Mouse (Mus musculus) thymus, postnatal 14 days (tissue): ENCODE data around the gene Emc3.

Source experiments
- DNase-seq: peaks from one replicate; pipeline ENCODE4 v3.0.0; 2021

Gene Emc3

GRCm38 (mm10) chr6:113530932-113531839 is at the start of gene Emc3, which contains the start of gene Fancd2:
TSS of gene Emc3 (minus strand) at chr6:113531652.
TSS of gene Fancd2 (plus strand) at chr6:113531682.
- peak; percentile 94 for DNase-seq

GRCm38 (mm10) chr6:113579306-113579705 is 47.9 kb upstream of the Emc3 start:
- no peak for DNase-seq

- DNase-seq = no peak
Observed at GRCm38 (mm10) chr6:113576044-113576443, 44.6 kb upstream of the Emc3 start.

DNA sequence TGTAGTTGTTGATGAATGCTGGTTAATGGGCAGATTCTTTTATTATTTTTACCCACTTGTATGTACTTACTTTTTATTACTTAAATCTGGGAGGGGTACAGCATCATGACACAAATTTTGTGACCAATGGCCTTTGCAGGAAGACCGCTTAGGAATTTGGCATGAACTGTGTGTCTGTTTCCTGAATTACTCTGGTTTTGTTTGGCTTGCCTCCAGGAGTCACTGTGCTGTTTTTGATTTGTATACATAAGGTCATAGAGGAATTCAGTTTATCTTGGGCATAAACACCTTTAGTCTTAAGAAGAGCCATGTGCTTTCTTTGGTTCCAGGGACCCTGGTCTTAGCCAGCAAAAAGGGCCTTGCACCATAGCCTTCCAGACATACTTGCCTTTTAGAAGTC is 33.1 kb upstream of the Emc3 start:
- no peak for DNase-seq

GRCm38 (mm10) chr6:113559736-113560135 is 28.3 kb upstream of the Emc3 start:
- DNase-seq = no peak

DNA sequence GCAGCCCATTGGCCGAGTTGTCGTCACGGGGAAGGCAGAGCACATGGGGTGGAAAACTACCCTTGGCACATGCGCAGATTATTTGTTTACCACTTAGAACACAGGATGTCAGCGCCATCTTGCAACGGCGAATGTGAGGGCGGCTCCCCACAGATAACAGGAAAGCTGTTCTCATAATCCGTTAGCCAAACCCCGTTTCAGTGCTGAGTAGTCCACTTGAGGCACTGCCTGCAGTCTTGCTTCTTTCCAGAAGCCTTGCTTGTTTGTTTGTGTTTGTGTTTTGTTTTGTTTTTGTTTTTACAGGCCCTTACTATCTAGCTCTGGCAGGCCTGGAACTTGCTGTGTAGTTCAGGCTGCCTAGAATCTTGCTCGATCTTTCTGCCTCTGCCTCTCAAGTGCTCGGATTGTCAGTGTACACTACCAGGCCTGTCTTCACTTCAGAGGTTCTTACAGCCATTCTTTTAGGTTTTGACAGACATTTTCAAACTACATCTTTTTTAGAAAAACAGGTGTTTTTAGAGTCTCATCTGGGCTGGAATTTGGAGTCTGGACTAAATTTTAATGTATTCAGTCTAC is 12.5 kb upstream of the Emc3 start:
- no peak for DNase-seq

DNA sequence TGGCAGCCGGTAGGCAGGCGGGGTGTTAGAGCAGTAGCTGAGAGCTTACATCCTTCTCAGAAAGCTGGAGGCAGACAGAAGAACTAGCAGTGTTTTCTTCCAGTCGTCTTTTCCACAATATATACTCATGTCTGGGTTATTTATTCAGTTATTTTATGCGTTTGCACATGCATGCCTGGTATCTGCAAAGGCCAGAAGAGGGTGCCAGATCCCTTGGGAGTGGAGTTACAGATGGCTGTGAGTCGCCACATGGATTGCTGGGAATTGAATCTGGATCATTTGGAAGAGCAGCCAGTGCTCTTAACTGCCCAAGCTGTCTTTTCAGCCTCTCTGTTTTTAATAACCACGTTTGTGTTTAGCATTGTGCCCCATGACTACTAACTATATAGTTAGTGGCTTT is 10.2 kb upstream of the Emc3 start:
- no peak for DNase-seq

DNA sequence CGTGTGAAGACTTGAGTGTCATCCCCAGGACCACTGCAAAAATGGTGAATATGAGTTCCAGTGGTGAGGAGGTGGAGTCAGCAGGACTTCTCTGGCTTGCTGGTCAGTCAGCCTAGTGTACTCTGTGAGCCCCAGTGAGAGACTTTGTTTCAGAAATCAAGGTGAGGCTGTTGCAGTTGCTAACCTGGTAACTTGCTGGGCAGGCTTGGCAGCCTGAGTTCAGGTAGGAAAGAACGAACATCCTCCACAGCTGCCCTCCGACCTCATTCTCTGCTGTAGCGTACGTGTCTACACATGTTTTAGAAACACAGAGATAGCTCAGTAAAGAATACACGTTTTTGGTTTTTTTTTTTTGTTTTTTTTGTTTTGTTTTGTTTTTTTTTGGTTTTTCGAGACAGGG is 3.4 kb upstream of the Emc3 start:
- DNase-seq = no peak

- DNase-seq = no peak
Observed at GRCm38 (mm10) chr6:113531840-113532404, 470 bp upstream of the Emc3 start.

- DNase-seq = no peak
Observed at GRCm38 (mm10) chr6:113523420-113523819, 8.0 kb downstream of the Emc3 start.

DNA sequence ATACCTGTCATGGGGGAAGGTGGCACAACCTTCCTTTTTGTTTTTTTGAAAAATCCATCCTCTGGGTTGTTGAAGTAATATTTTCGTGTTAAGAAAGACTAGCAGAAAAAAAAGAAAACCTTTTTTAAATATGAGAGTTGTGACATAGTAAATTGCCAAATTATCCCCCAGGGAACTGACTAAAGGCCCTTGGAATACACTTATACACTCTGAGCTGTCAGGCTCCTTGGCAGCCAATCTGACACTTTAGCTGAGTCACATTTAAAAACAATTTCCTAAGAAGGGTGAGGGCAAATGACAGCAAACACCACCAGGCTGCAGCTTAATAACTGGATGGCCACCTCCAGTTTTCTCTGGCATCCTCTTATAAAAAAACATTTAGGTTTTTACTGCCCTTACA is 9.1 kb downstream of the Emc3 start:
- DNase-seq = no peak

- DNase-seq = peak; percentile 61
Observed at GRCm38 (mm10) chr6:113517434-113518080, 13.9 kb downstream of the Emc3 start.

DNA sequence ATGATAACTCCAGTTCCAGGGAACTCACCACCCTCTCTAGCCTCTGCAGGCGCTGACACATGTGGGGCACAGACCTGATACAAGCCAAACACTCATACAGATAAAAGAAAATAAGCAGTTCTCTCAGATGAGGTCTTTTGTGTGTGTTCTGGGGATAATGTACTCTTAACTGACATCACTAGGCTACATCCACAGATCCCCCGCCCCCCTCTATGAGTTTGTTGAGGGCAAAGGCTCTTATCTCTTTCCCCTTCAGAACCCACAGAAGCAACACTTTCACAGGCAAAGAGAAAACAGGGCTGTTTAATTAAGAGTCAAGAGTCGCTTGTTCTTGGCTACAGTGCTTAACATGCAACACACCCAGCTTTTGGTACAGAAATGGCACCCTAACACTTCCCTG is 16.9 kb downstream of the Emc3 start:
- no peak for DNase-seq

GRCm38 (mm10) chr6:113513944-113514343 is 17.5 kb downstream of the Emc3 start:
- DNase-seq = no peak

- DNase-seq = no peak
Observed at GRCm38 (mm10) chr6:113508947-113509280, 22.5 kb downstream of the Emc3 start.

GRCm38 (mm10) chr6:113508272-113508946 is 23.0 kb downstream of the Emc3 start:
- no peak for DNase-seq

DNA sequence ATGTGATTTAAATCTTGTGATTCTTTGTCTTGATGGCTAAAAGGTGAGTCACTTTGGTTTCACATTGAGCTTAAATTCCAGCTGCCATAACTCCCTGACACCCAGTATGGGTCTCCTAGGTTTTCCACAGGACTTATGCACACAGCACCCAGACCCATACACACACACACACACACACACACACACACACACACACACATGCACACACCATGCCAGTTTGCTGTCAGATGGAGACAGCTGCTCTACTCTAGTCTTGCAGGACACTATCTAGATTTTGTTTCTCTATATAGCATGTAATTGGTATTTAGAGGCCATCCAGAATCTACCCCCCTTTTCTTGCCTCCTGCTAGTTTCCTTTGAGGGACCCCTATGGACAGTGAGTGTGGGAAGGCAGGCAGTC is 24.3 kb downstream of the Emc3 start:
- no peak for DNase-seq

GRCm38 (mm10) chr6:113505689-113506088 is 25.8 kb downstream of the Emc3 start:
- no peak for DNase-seq

DNA sequence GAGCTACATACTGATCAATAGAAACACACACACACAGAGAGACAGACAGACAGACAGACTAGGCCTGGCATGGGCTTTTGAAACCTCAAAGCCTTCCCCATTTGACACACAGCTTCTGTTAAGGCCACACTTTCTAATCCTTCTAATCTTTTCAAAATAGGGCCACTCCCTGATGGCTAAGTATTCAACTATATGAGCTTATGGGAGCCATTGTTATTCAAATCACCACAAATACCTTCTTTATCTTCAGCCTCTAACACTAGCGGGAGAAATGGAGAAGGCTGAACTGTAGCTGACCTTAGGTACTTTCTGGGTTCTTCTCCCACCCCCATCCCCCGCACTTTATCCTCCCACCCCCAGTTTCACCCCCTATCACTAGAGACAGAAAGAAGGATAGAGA is 28.7 kb downstream of the Emc3 start:
- no peak for DNase-seq

GRCm38 (mm10) chr6:113501388-113502084 is 29.9 kb downstream of the Emc3 start, which contains the start of gene Prrt3:
TSS of gene Prrt3 (minus strand) at chr6:113501931.
- DNase-seq = no peak

- DNase-seq = no peak
Observed at GRCm38 (mm10) chr6:113499346-113499745, 32.1 kb downstream of the Emc3 start.

DNA sequence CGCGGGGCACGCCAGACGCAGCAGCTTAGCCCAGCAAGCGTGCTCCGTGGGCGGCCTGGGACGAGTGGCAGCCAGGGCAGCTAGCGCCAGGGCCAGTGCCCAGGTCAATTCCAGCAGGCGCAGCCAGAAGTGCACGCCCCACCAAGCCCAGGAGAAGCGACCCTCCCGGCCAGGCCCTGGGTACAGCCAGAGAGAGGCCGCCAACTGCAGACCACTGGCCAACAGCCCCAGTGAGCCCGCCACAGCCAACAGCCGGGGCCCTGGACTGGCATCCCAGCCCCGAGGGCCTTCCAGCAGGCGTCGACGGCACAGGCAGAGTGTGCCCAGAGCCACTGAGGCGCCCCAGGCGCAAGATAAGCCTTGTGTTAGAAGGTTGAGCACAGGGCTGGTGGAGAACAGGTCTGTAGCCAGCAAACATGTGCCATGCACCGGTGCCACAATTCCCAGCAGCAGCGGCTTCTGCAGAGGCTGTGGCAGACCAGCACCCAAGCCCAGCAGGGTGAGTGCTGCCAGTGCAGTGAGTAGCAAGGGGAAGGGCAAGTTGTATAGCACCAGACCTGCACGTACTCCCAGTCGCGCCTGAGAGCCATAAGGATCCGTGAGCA is 36.3 kb downstream of the Emc3 start:
- DNase-seq = peak; percentile 27
